Mouse (Mus musculus) MEL (cell line): ENCODE measurements around the gene Cacng5. TPM values are rescaled to one million over a fixed set of nuclear protein-coding genes. Genes with fewer than 3 reads are reported as not detected.
A peak's percentile ranks its signal among the peaks of the same experiment; 100 is the strongest.

ENCODE experiments used
- DNase-seq: peaks from one replicate; pipeline ENCODE4 v3.0.0; 2011; ENCODE audit warnings: low read depth, low spot score
- H3K27ac ChIP-seq: 2 replicates; pipeline ENCODE4 v1.5.1; 2012; ENCODE audit warnings: low read depth, mild to moderate bottlenecking, control low read depth, low read length, moderate library complexity; ENCODE audit not compliant: control insufficient read depth
- H3K27me3 ChIP-seq, 2 experiments: fragments of 150-350 bp in 1 of 2; sonication (generic) in 1 of 2; 2 replicates each; pipeline ENCODE4 v1.6.1; 2012; ENCODE audit warnings: low read length in 2 of 2, mild to moderate bottlenecking in 2 of 2, improper control_type of control experiment in 1 of 2, moderate library complexity in 1 of 2; ENCODE audit not compliant: insufficient read depth in 2 of 2, control insufficient read depth in 1 of 2
- H3K36me3 ChIP-seq, 2 experiments: 2 replicates each; pipeline ENCODE4 v1.6.1; 2012 to 2014; ENCODE audit warnings: low read length in 2 of 2, improper control_type of control experiment in 1 of 2, inconsistent platforms in 1 of 2, mild to moderate bottlenecking in 1 of 2; ENCODE audit not compliant: insufficient read depth in 2 of 2, control insufficient read depth in 1 of 2
- H3K4me1 ChIP-seq, 2 experiments: fragments of 150-350 bp in 1 of 2; sonication (generic) in 1 of 2; 2 replicates each; pipeline ENCODE4 v1.6.1; 2012; ENCODE audit warnings: low read length in 2 of 2, improper control_type of control experiment in 1 of 2, mild to moderate bottlenecking in 1 of 2; ENCODE audit not compliant: insufficient read depth in 2 of 2, control insufficient read depth in 1 of 2
- H3K4me3 ChIP-seq, 2 experiments: fragments of 150-350 bp in 1 of 2; sonication (generic) in 1 of 2; 2 replicates each; pipeline ENCODE4 v1.5.1; 2012; ENCODE audit warnings: low read depth in 2 of 2, low read length in 2 of 2, mild to moderate bottlenecking in 2 of 2, moderate library complexity in 2 of 2, control low read depth in 1 of 2, improper control_type of control experiment in 1 of 2; ENCODE audit not compliant: control insufficient read depth in 1 of 2, insufficient read depth in 1 of 2
- H3K79me2 ChIP-seq: 2 replicates; pipeline ENCODE4 v1.6.1; 2012; ENCODE audit warnings: mild to moderate bottlenecking, low read length, moderate library complexity; ENCODE audit not compliant: control insufficient read depth, poor library complexity, insufficient read depth
- H3K9ac ChIP-seq: 2 replicates; pipeline ENCODE4 v1.6.1; 2012; ENCODE audit warnings: low read depth, mild to moderate bottlenecking, control low read depth, low read length, moderate library complexity; ENCODE audit not compliant: control insufficient read depth, poor library complexity, severe bottlenecking
- H3K9me3 ChIP-seq: fragments of 150-350 bp; sonication (generic); replicated peaks from 2 replicates; pipeline ENCODE4 v1.6.1; 2012; ENCODE audit warnings: mild to moderate bottlenecking, low read length, improper control_type of control experiment, moderate library complexity; ENCODE audit not compliant: insufficient read depth
- CHD1 ChIP-seq: IDR thresholded peaks from 2 replicates; pipeline ENCODE4 v1.6.1; 2012; ENCODE audit warnings: low read depth, mild to moderate bottlenecking, inconsistent platforms, low read length, improper control_type of control experiment
- CHD2 ChIP-seq: IDR thresholded peaks from 2 replicates; pipeline ENCODE4 v1.6.1; 2011; ENCODE audit warnings: low read length, improper control_type of control experiment
- E2F4 ChIP-seq: IDR thresholded peaks from 2 replicates; pipeline ENCODE4 v1.6.1; 2011; ENCODE audit warnings: low read depth, low read length, improper control_type of control experiment, borderline replicate concordance
- GATA1 ChIP-seq: IDR thresholded peaks from 2 replicates; pipeline ENCODE4 v1.6.1; 2011; ENCODE audit warnings: low read depth, low read length, improper control_type of control experiment
- HCFC1 ChIP-seq: IDR thresholded peaks from 2 replicates; pipeline ENCODE4 v1.6.1; 2012; ENCODE audit warnings: low read depth, mild to moderate bottlenecking, inconsistent platforms, low read length, improper control_type of control experiment, moderate library complexity
- MAX ChIP-seq: IDR thresholded peaks from 2 replicates; pipeline ENCODE4 v1.6.1; 2011; ENCODE audit warnings: low read length, improper control_type of control experiment
- MEF2A ChIP-seq: IDR thresholded peaks from 2 replicates; pipeline ENCODE4 v1.6.1; 2014; ENCODE audit warnings: low read depth, mild to moderate bottlenecking, inconsistent platforms, low read length, improper control_type of control experiment; ENCODE audit not compliant: poor library complexity, insufficient replicate concordance, severe bottlenecking; ENCODE audit errors: extremely low read depth
- MYC ChIP-seq: IDR thresholded peaks from 2 replicates; pipeline ENCODE4 v1.6.1; 2011; ENCODE audit warnings: low read depth, mild to moderate bottlenecking, low read length, improper control_type of control experiment, moderate library complexity
- NRF1 ChIP-seq: IDR thresholded peaks from 2 replicates; pipeline ENCODE4 v1.6.1; 2014; ENCODE audit warnings: low read depth, mild to moderate bottlenecking, inconsistent platforms, low read length, improper control_type of control experiment, moderate library complexity; ENCODE audit not compliant: poor library complexity, insufficient read depth, severe bottlenecking
- POLR2AphosphoS5 ChIP-seq: IDR thresholded peaks from 2 replicates; pipeline ENCODE4 v1.6.1; 2012; ENCODE audit warnings: low read depth, borderline replicate concordance, mild to moderate bottlenecking, inconsistent platforms, low read length, moderate library complexity, mixed read lengths
- RAD21 ChIP-seq: IDR thresholded peaks from 2 replicates; pipeline ENCODE4 v1.6.1; 2011; ENCODE audit warnings: mild to moderate bottlenecking, low read depth, low read length, improper control_type of control experiment
- SIN3A ChIP-seq: IDR thresholded peaks from 2 replicates; pipeline ENCODE4 v1.6.1; 2012; ENCODE audit warnings: low read length, improper control_type of control experiment, inconsistent platforms
- SMC3 ChIP-seq: IDR thresholded peaks from 2 replicates; pipeline ENCODE4 v1.6.1; 2011; ENCODE audit warnings: low read depth, low read length, improper control_type of control experiment
- TAL1 ChIP-seq: IDR thresholded peaks from 2 replicates; pipeline ENCODE4 v1.6.1; 2012; ENCODE audit warnings: mild to moderate bottlenecking, inconsistent platforms, low read length, moderate library complexity, mixed read lengths
- TBP ChIP-seq: IDR thresholded peaks from 2 replicates; pipeline ENCODE4 v1.8.0; 2011; ENCODE audit warnings: low read depth, low read length, improper control_type of control experiment
- TCF12 ChIP-seq: IDR thresholded peaks from 2 replicates; pipeline ENCODE4 v1.6.1; 2014; ENCODE audit warnings: low read depth, mild to moderate bottlenecking, inconsistent platforms, low read length, improper control_type of control experiment, moderate library complexity
- USF2 ChIP-seq, 2 experiments: IDR thresholded peaks; 2 replicates each; pipeline ENCODE4 v1.6.1; 2011 to 2012; ENCODE audit warnings: improper control_type of control experiment in 2 of 2, low read length in 2 of 2, borderline replicate concordance in 1 of 2, inconsistent platforms in 1 of 2, low read depth in 1 of 2, mild to moderate bottlenecking in 1 of 2; ENCODE audit not compliant: insufficient read depth in 1 of 2
- ZKSCAN1 ChIP-seq: IDR thresholded peaks from 2 replicates; pipeline ENCODE4 v1.6.1; 2012; ENCODE audit warnings: low read depth, mild to moderate bottlenecking, inconsistent platforms, low read length, improper control_type of control experiment, moderate library complexity
- ZMIZ1 ChIP-seq: IDR thresholded peaks from 2 replicates; pipeline ENCODE4 v1.6.1; 2012; ENCODE audit warnings: low read depth, mild to moderate bottlenecking, inconsistent platforms, low read length, improper control_type of control experiment, moderate library complexity
- ZNF384 ChIP-seq: IDR thresholded peaks from 2 replicates; pipeline ENCODE4 v1.6.1; 2012; ENCODE audit warnings: low read depth, mild to moderate bottlenecking, inconsistent platforms, low read length, improper control_type of control experiment
- polyA plus RNA-seq, 2 experiments: library from polyadenylated mRNA; stranded (reverse) in 1 of 2; unstranded in 1 of 2; fragments of >175 nt in 1 of 2; fragments of >200 nt in 1 of 2; gene quantifications; 2 replicates each; pipeline versions ENCODE4 v1.2.1 to v1.2.4; 2012; ENCODE audit warnings: low replicate concordance in 2 of 2, low read depth in 1 of 2; ENCODE audit not compliant: insufficient read length in 2 of 2, insufficient read depth in 1 of 2, missing spikeins in 1 of 2
- total RNA-seq: library from RNA; depleted of rRNA; stranded (reverse); fragments of 300-350 nt; gene quantifications from 2 replicates; pipeline ENCODE4 v1.2.3, GENCODE M21; 2012

The Cacng5 gene
- total and polyA plus RNA-seq, 3 experiments = not detected

DNA sequence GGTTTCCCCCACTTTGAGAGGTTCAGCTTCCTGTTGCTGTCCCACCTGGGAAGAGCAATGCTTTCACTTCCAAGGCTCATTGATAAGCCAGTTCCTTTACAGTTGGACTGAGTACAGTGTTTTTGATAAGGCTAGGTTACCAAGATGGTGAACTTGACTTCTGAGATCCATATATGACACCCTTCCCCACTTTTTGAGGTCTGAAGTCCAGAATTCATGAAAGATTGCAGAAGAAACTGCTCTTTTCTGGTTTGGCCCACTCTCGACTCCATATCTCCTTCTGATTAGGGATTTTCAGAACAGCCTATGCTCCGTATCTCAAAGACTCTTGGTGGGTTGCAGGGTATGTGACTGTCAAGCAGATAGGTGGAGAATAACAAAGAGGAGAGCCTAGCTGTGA is 22.1 kb upstream of the Cacng5 start (continued):
- no peak for TF ChIP-seq MEF2A
- no peak for TF ChIP-seq ZKSCAN1
- TF ChIP-seq CHD1 = no peak
- TF ChIP-seq CHD2 = no peak; the same call in 1 of the 2 replicates
- peak; percentile 94 for TF ChIP-seq GATA1
- TF ChIP-seq ZNF384 = no peak
- no peak for TF ChIP-seq POLR2AphosphoS5
- no peak for TF ChIP-seq E2F4
- TF ChIP-seq NRF1 = no peak
- 0 out of 2 replicates have a peak, but pooled peaks have one; percentile 37 for TF ChIP-seq MAX
- peak; percentile 26; the same call in 1 of the 2 replicates for TF ChIP-seq MYC
- TF ChIP-seq RAD21 = no peak
- peak; percentile 90 for TF ChIP-seq TCF12
- no peak for TF ChIP-seq ZMIZ1
- TF ChIP-seq, all 39 proteins: peak for 15

GRCm38 (mm10) chr11:107931721-107932120 is 16.9 kb upstream of the Cacng5 start:
- no peak overlapping the region for H3K4me3 ChIP-seq
- H3K79me2 ChIP-seq = no peaks in the 10 kb centered on the region
- H3K4me1 ChIP-seq = peaks cover 5 to 9% of the 10 kb centered on the region in 2 experiments
- DNase-seq = no peak
- TF ChIP-seq SIN3A (no peak), HCFC1 (no peak), GATA1 (no peak), MAX (no peak), USF2 (IDR thresholded peaks at IDR 0.05; ENCODE audit: borderline replicate concordance in 1 of 2, insufficient read depth in 1 of 2, low read depth in 1 of 2, low read length in 2 of 2) (no peak), TAL1 (no peak), E2F4 (no peak), ZMIZ1 (no peak), MEF2A (no peak), TBP (no peak), CHD2 (no peak), MYC (no peak), SMC3 (no peak)
- TF ChIP-seq, all 39 proteins: peak for 0
- no peaks in the 10 kb centered on the region for H3K9me3 ChIP-seq
- H3K27me3 ChIP-seq = no peaks in the 10 kb centered on the region
- H3K36me3 ChIP-seq = peaks cover 0 to 8% of the 10 kb centered on the region in 2 experiments; a peak in 2 of 4 replicates
- H3K27ac ChIP-seq = no peak overlapping the region
- H3K9ac ChIP-seq = no peak overlapping the region
